ENCODE assay signal across 16 mouse cellular contexts in genomic region chr11:68199103-68199502, GRCm38 (mm10).
DNase-seq lines count a peak whose midpoint lies in the region; ATAC-seq and TF ChIP-seq lines count a peak whose summit lies in the region.
"Had no signal": no experiment of that assay in that cellular context is flagged by ENCODE, and none has a peak within 500 bp of the region (broad histone marks: within the 10 kb centered on the region; RNA-seq: fewer than 3 reads in every experiment).

No protein-coding gene starts in this region.

- 54% methylated on average over 8 of the region's 8 CpGs for WGBS in kidney, embryonic 16.5 days
- WGBS in thymus, adult 2 months: 4% methylated on average over 8 of the region's 8 CpGs
- 55% methylated on average over 8 of the region's 8 CpGs for WGBS in hindbrain, embryonic 16.5 days

- no peaks in the 10 kb centered on the region for H3K36me3 ChIP-seq in kidney, embryonic 16.5 days (ENCODE audit: insufficient read depth, low read length)
- no peaks in the 10 kb centered on the region for H3K36me3 ChIP-seq in thymus, adult 2 months (ENCODE audit: control insufficient read depth, insufficient read depth, low read length)
- no peaks in the 10 kb centered on the region for H3K36me3 ChIP-seq in hindbrain, embryonic 16.5 days (ENCODE audit: control insufficient read depth, insufficient read depth, low read length)
- H3K36me3 ChIP-seq: embryonic facial prominence, embryonic 15.5 days; liver, embryonic 13.5 days; neural tube, embryonic 15.5 days had no signal

- peak; percentile 79 for TF ChIP-seq POLR2A in thymus, adult 2 months (IDR thresholded peaks at IDR 0.05; ENCODE audit: control insufficient read depth, extremely low read depth, insufficient read depth, low read length, poor library complexity)

- H3K4me3 ChIP-seq in kidney, embryonic 16.5 days (ENCODE audit: low read length): no peak overlapping the region
- H3K4me3 ChIP-seq in thymus, adult 2 months (ENCODE audit: control insufficient read depth, insufficient read depth, low read length): no peak overlapping the region
- no peak overlapping the region for H3K4me3 ChIP-seq in hindbrain, embryonic 16.5 days (ENCODE audit: low read length)
- H3K4me3 ChIP-seq: embryonic facial prominence, embryonic 15.5 days; liver, embryonic 13.5 days; neural tube, embryonic 15.5 days had no signal

- H3K9ac ChIP-seq in kidney, embryonic 16.5 days (replicated peaks; ENCODE audit: low read length): no peak overlapping the region
- no peak overlapping the region for H3K9ac ChIP-seq in hindbrain, embryonic 16.5 days (ENCODE audit: low read depth, low read length)
- H3K9ac ChIP-seq: embryonic facial prominence, embryonic 15.5 days; hindbrain, embryonic 14.5 days; liver, embryonic 13.5 days; neural tube, embryonic 15.5 days had no signal

- peaks cover 56% of the 10 kb centered on the region for H3K4me1 ChIP-seq in kidney, embryonic 16.5 days (ENCODE audit: insufficient read depth, low read length)
- H3K4me1 ChIP-seq in thymus, adult 2 months (replicated peaks; ENCODE audit: control insufficient read depth, insufficient read depth, low read length): peaks cover 87% of the 10 kb centered on the region
- peaks cover 18% of the 10 kb centered on the region for H3K4me1 ChIP-seq in hindbrain, embryonic 16.5 days (ENCODE audit: control insufficient read depth, insufficient read depth, low read depth, low read length)

- H3K4me2 ChIP-seq in kidney, embryonic 16.5 days (replicated peaks; ENCODE audit: low read depth, low read length): no peak overlapping the region
- H3K4me2 ChIP-seq in hindbrain, embryonic 16.5 days (ENCODE audit: low read length): no peak overlapping the region
- H3K4me2 ChIP-seq: embryonic facial prominence, embryonic 15.5 days; hindbrain, embryonic 14.5 days; liver, embryonic 13.5 days; neural tube, embryonic 15.5 days had no signal

- ATAC-seq in kidney, embryonic 16.5 days (ENCODE audit: low FRiP score, low TSS enrichment): no peak
- peak; percentile 83 for ATAC-seq in CD4-positive, CD25-positive, alpha-beta regulatory T cell, adult 4 months
- ATAC-seq in megakaryocyte, adult 5-6 weeks (ENCODE audit: poor library complexity, severe bottlenecking): 0 out of 2 replicates have a peak, but pooled peaks have one; percentile 26
- ATAC-seq in hindbrain, embryonic 16.5 days: no peak
- ATAC-seq in megakaryocyte progenitor cell, adult 5-6 weeks (replicated peaks; ENCODE audit: poor library complexity): no peak
- ATAC-seq: forebrain, embryonic 14.5 days; midbrain, embryonic 16.5 days had no signal

- H3K27me3 ChIP-seq in kidney, embryonic 16.5 days (ENCODE audit: insufficient read depth, low read length): no peaks in the 10 kb centered on the region
- no peaks in the 10 kb centered on the region for H3K27me3 ChIP-seq in thymus, adult 2 months (ENCODE audit: control insufficient read depth, insufficient read depth, low read length)
- no peaks in the 10 kb centered on the region for H3K27me3 ChIP-seq in hindbrain, embryonic 16.5 days (replicated peaks; ENCODE audit: control insufficient read depth, insufficient read depth, low read length)
- H3K27me3 ChIP-seq: embryonic facial prominence, embryonic 15.5 days; liver, embryonic 13.5 days; neural tube, embryonic 15.5 days had no signal

- no peak for DNase-seq in kidney, postnatal 4 days
- peak; percentile 86 for DNase-seq in thymus, adult 2 months
- no peak for DNase-seq in retina, postnatal 1 day
- DNase-seq: cerebellum, adult 2 months; gastrocnemius, postnatal 25 days; liver, embryonic 13.5 days had no signal

- no peak for TF ChIP-seq CTCF in thymus, adult 2 months (IDR thresholded peaks at IDR 0.05; ENCODE audit: borderline replicate concordance, control insufficient read depth, extremely low read depth, insufficient read depth, low read length, poor library complexity)

- H3K9me3 ChIP-seq in kidney, embryonic 16.5 days (ENCODE audit: low read length): no peaks in the 10 kb centered on the region
- no peaks in the 10 kb centered on the region for H3K9me3 ChIP-seq in hindbrain, embryonic 16.5 days (ENCODE audit: control insufficient read depth, low read length)
- H3K9me3 ChIP-seq: embryonic facial prominence, embryonic 15.5 days; liver, embryonic 13.5 days; neural tube, embryonic 15.5 days had no signal

- peak overlapping the region; percentile 41 for H3K27ac ChIP-seq in kidney, embryonic 16.5 days (ENCODE audit: low read length)
- H3K27ac ChIP-seq in thymus, adult 2 months (ENCODE audit: control insufficient read depth, insufficient read depth, low read length): peak overlapping the region; percentile 100
- H3K27ac ChIP-seq in hindbrain, embryonic 16.5 days (ENCODE audit: low read depth, low read length): no peak overlapping the region
- H3K27ac ChIP-seq: embryonic facial prominence, embryonic 15.5 days; hindbrain, embryonic 14.5 days; liver, embryonic 13.5 days; neural tube, embryonic 15.5 days had no signal

Comparison
In these comparisons a context has a peak if more than half of its experiments do, and no peak if none do; other contexts are left out.
1. ATAC-seq: peak in CD4-positive, CD25-positive, alpha-beta regulatory T cell, adult 4 months (single experiment) and megakaryocyte, adult 5-6 weeks (single experiment); none in kidney, embryonic 16.5 days (single experiment), hindbrain, embryonic 16.5 days (single experiment) and megakaryocyte progenitor cell, adult 5-6 weeks (single experiment).